Mouse (Mus musculus): ENCODE measurements around the gene Csnk2b. TPM values are rescaled to one million over a fixed set of nuclear protein-coding genes. Genes with fewer than 3 reads are reported as not detected.

Gene Csnk2b
- polyA plus RNA-seq, 1 experiment from 2014 or later = 246 TPM

DNA sequence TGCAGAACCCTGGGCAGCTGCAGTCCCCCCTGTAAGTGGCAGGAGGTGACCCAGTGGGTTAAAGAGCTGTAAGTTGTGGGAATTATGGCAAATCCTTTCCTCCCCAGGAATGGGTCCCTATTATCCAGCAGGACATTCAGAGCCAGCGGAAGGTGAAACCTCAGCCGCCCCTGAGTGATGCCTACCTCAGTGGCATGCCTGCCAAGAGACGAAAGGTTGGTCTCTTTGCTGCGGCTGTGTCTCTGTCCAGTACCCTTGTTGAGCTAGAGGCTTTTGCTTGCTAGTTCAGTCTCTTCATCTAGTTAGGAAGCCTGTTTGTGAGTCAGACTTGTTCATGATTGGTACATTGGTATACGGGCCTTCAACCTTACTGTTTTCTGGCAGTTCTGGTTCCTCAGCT, 24.3 kb upstream of the Csnk2b start:
- no peak overlapping the region for H3K4me2 ChIP-seq
- 85% methylated on average over 5 of the region's 5 CpGs for WGBS
- H3K4me1 ChIP-seq (replicated peaks; ENCODE audit: control insufficient read depth, insufficient read depth, low read length) = no peaks in the 10 kb centered on the region
- H3K27me3 ChIP-seq (replicated peaks; ENCODE audit: control insufficient read depth, insufficient read depth, low read length) = no peaks in the 10 kb centered on the region
- no peak overlapping the region for H3K27ac ChIP-seq (ENCODE audit: low read depth, low read length)
- DNase-seq (ENCODE audit: low spot score) = no peak
- no peak overlapping the region for H3K9ac ChIP-seq (ENCODE audit: low read depth, low read length)
- no peak overlapping the region for H3K4me3 ChIP-seq (ENCODE audit: low read depth, low read length)
- no peak for ATAC-seq (replicated peaks; ENCODE audit: low FRiP score)
- peaks cover 83% of the 10 kb centered on the region for H3K36me3 ChIP-seq (ENCODE audit: control insufficient read depth, insufficient read depth, low read length)
- H3K9me3 ChIP-seq (ENCODE audit: control insufficient read depth, low read length) = no peaks in the 10 kb centered on the region; the same call in 1 of the 2 replicates

DNA sequence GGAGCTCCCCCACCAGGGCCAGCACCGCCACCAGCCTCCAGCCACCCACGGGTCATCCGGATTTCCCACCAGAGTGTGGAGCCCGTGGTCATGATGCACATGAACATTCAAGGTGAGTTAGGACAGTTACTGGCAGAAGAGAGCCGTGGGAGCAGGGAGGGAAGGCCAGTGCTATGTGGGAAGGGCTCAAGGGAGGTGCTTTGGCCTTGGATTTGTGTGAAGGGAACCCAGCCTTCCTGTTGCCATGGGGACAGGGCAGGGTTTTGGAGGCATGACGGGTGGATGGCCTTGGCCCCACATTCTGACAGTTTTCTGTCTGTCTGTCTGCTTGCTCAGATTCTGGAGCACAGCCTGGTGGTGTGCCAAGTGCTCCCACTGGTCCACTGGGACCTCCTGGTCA, 20.1 kb upstream of the Csnk2b start:
- 92% methylated on average over 6 of the region's 6 CpGs for WGBS
- Histone ChIP-seq H3K4me1 (replicated peaks; ENCODE audit: control insufficient read depth, insufficient read depth, low read length) (peaks cover 9% of the 10 kb centered on the region), H3K9ac (ENCODE audit: low read depth, low read length) (no peak overlapping the region), H3K27ac (ENCODE audit: low read depth, low read length) (no peak overlapping the region), H3K36me3 (ENCODE audit: control insufficient read depth, insufficient read depth, low read length) (peaks cover 82% of the 10 kb centered on the region), H3K27me3 (replicated peaks; ENCODE audit: control insufficient read depth, insufficient read depth, low read length) (no peaks in the 10 kb centered on the region), H3K9me3 (ENCODE audit: control insufficient read depth, low read length) (no peaks in the 10 kb centered on the region; the same call in 1 of the 2 replicates), H3K4me3 (ENCODE audit: low read depth, low read length) (no peak overlapping the region), H3K4me2 (no peak overlapping the region)
- DNase-seq (ENCODE audit: low spot score) = no peak
- ATAC-seq (replicated peaks; ENCODE audit: low FRiP score) = no peak

DNA sequence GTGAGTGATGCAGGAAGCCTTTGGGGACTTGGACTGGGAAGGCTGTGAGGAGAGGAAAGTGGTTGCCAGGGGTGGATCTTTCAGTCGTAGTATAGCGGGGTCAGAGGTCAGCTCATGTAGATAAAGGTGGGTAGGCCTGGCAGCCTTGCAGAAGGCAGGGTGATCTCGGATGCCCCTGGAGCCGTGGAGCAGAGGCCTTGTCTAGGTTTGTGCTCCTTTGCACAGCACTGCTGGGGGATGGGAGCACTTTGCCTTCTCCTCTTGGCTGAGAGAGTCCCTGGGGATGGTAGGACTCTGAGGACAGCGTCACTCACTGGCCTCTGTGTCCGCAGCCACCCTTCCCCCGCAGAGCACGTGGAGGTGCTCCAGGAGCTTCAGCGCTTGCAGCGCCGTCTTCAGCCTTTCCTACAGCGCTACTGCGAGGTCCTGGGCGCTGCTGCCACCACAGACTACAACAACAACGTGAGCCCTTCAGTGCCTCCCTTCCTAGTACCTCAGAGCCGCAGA, 18.7 kb upstream of the Csnk2b start:
- no peak overlapping the region for H3K4me2 ChIP-seq
- WGBS = 77% methylated on average over 16 of the region's 16 CpGs
- DNase-seq (ENCODE audit: low spot score) (no peak), ATAC-seq (replicated peaks; ENCODE audit: low FRiP score) (no peak)
- peaks cover 69% of the 10 kb centered on the region for H3K36me3 ChIP-seq (ENCODE audit: control insufficient read depth, insufficient read depth, low read length)
- peaks cover 18% of the 10 kb centered on the region for H3K4me1 ChIP-seq (replicated peaks; ENCODE audit: control insufficient read depth, insufficient read depth, low read length)
- no peaks in the 10 kb centered on the region; the same call in 1 of the 2 replicates for H3K9me3 ChIP-seq (ENCODE audit: control insufficient read depth, low read length)
- no peak overlapping the region for H3K9ac ChIP-seq (ENCODE audit: low read depth, low read length)
- no peak overlapping the region for H3K4me3 ChIP-seq (ENCODE audit: low read depth, low read length)
- H3K27ac ChIP-seq (ENCODE audit: low read depth, low read length) = no peak overlapping the region
- no peaks in the 10 kb centered on the region for H3K27me3 ChIP-seq (replicated peaks; ENCODE audit: control insufficient read depth, insufficient read depth, low read length)

DNA sequence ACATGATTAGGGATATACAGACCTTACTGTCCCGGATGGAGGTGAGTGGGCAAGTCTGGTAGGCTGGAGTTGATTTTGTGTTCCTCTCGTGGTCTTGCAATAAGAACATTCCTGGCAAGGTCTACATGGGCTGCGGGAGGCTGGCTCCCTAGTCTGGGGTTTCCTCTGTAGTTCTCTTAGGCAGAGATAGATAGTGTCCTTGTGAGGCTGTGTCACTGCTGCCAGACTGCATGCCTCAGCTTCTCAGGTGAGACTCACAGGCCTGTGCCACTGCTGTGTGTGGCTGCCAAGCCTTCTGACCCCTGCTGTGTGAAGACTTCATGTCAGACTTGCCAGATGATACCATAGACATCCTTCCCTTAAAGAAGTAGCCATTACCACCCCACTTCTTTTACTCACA, 17.4 kb upstream of the Csnk2b start:
- H3K9me3 ChIP-seq (ENCODE audit: control insufficient read depth, low read length) = no peaks in the 10 kb centered on the region; the same call in 1 of the 2 replicates
- no peak overlapping the region for H3K27ac ChIP-seq (ENCODE audit: low read depth, low read length)
- H3K4me3 ChIP-seq (ENCODE audit: low read depth, low read length) = no peak overlapping the region
- H3K4me2 ChIP-seq = no peak overlapping the region
- 90% methylated on average over 3 of the region's 3 CpGs for WGBS
- ATAC-seq (replicated peaks; ENCODE audit: low FRiP score) = no peak
- DNase-seq (ENCODE audit: low spot score) = no peak
- H3K9ac ChIP-seq (ENCODE audit: low read depth, low read length) = no peak overlapping the region
- peaks cover 58% of the 10 kb centered on the region for H3K36me3 ChIP-seq (ENCODE audit: control insufficient read depth, insufficient read depth, low read length)
- no peaks in the 10 kb centered on the region for H3K27me3 ChIP-seq (replicated peaks; ENCODE audit: control insufficient read depth, insufficient read depth, low read length)
- peaks cover 18% of the 10 kb centered on the region for H3K4me1 ChIP-seq (replicated peaks; ENCODE audit: control insufficient read depth, insufficient read depth, low read length)

DNA sequence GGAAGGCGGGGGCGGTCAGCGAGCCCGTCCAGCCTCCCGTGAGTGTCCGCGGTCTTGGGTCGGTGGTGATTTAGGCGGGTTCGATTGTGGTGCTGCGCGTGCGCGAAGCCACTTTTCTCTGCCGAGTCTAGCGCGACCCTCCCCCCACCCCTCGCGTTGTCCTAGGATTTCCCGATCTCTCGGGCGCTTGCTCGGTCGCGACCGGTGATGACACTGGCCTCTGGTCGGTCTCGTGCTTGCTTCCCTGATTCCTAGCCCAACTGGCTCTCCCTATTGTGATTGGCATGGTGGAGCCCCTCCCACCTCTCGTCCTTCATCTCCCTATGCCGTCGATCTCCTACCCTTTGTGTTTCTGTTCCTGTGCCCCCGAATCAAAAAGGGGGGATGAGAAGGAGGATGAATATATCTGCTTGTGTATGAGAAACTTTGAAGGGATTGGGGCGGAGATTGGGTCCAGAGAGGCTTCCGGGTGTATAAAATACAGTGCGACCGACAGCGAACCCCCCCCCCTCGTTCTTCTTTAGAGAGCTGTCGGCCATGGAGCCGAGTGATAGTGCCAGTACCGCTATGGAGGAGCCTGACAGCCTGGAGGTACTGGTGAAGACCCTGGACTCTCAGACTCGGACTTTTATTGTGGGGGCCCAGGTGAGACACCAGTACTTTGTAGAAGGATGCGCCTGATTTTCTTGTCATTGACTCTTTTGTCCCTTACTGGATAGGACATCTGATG, 13.9 kb upstream of the Csnk2b start:
- Histone ChIP-seq H3K4me1 (replicated peaks; ENCODE audit: control insufficient read depth, insufficient read depth, low read length) (peaks cover 18% of the 10 kb centered on the region), H3K36me3 (ENCODE audit: control insufficient read depth, insufficient read depth, low read length) (peaks cover 23% of the 10 kb centered on the region), H3K9ac (ENCODE audit: low read depth, low read length) (peak overlapping the region; percentile 84), H3K4me2 (peak overlapping the region; percentile 97), H3K27me3 (replicated peaks; ENCODE audit: control insufficient read depth, insufficient read depth, low read length) (no peaks in the 10 kb centered on the region), H3K4me3 (ENCODE audit: low read depth, low read length) (peak overlapping the region; percentile 90), H3K9me3 (ENCODE audit: control insufficient read depth, low read length) (no peaks in the 10 kb centered on the region), H3K27ac (ENCODE audit: low read depth, low read length) (peak overlapping the region; percentile 92)
- under 1% methylated on average over 39 of the region's 43 CpGs for WGBS
- ATAC-seq (replicated peaks; ENCODE audit: low FRiP score) = peak; percentile 53
- DNase-seq (ENCODE audit: low spot score) = no peak

DNA sequence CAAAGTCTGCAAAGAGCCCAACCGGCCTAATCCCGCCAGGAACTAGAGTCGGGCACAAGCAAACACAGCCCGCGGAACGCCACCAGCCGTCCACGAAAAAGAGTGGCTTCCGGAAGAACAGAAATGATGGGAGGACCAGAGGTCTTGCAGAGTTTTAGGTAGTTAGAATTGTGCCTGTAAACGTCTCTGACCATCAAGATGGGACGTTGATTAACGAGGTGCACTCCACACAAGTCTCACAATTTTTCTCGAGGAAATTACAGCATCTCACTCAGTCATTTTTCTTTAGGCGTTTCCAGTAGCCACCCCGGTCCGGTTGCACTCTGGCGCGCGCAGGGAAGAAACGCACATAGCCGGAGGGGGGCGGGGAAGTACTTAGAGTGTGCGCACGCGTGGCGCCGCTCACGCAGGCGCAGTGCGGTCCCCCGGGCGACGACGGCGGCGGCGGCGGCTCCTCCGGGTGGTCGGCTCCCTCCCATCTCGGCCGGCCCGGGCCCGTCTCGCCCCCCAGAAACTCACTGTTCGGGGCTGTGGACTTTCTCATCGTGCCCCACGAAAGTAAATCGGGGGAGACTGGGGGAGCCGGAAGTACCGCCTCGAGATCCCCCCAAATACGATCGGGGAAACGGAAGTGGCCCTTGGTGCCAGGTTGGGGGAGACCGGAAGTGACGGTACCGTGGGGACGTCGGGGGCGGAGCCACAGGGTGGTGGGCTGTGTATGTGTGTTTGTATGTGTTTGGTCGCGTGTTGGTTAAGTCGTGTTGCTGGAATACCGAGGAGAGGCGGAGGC, 13.1 kb upstream of the Csnk2b start, which contains the start of gene Bag6:
TSS of gene Bag6 (plus strand) at position 378 of the 790 bp plus-strand sequence.
- Histone ChIP-seq H3K4me1 (replicated peaks; ENCODE audit: control insufficient read depth, insufficient read depth, low read length) (peaks cover 18% of the 10 kb centered on the region), H3K27me3 (replicated peaks; ENCODE audit: control insufficient read depth, insufficient read depth, low read length) (no peaks in the 10 kb centered on the region), H3K27ac (ENCODE audit: low read depth, low read length) (peak within 1 kb of the TSS; percentile 92), H3K4me2 (peak within 1 kb of the TSS; percentile 97), H3K9me3 (ENCODE audit: control insufficient read depth, low read length) (no peaks in the 10 kb centered on the region), H3K9ac (ENCODE audit: low read depth, low read length) (peak within 1 kb of the TSS; percentile 84), H3K4me3 (ENCODE audit: low read depth, low read length) (peak within 1 kb of the TSS; percentile 90), H3K36me3 (ENCODE audit: control insufficient read depth, insufficient read depth, low read length) (peaks cover 19% of the 10 kb centered on the region)
- DNase-seq (ENCODE audit: low spot score) (peak; percentile 96), ATAC-seq (replicated peaks; ENCODE audit: low FRiP score) (peak; percentile 89)
- WGBS = under 1% methylated on average over 66 of the region's 66 CpGs

DNA sequence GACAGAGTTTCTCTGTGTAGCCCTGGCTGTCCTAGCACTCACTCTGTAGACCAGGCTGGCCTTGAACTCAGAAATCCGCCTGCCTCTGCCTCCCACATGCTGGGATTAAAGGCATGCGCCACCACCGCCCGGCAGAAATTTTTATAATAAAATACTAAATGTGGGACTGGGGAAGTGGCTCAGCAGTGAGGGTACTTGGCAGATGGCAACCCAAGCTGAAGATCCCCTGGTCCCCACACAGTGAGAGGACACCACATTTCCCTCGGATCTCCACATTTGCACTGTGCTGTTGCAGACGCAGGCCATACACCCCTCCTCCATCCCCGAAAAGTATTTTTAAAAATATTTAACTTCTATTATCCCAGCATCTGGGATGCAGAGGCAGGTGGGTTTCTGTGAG, 11.7 kb upstream of the Csnk2b start:
- DNase-seq (ENCODE audit: low spot score) (no peak), ATAC-seq (replicated peaks; ENCODE audit: low FRiP score) (no peak)
- 0 out of 2 replicates have a peak overlapping the region, but pooled peaks have one; percentile 10 for H3K9ac ChIP-seq (ENCODE audit: low read depth, low read length)
- peaks cover 5% of the 10 kb centered on the region for H3K36me3 ChIP-seq (ENCODE audit: control insufficient read depth, insufficient read depth, low read length)
- H3K4me1 ChIP-seq (replicated peaks; ENCODE audit: control insufficient read depth, insufficient read depth, low read length) = peaks cover 18% of the 10 kb centered on the region
- no peaks in the 10 kb centered on the region for H3K27me3 ChIP-seq (replicated peaks; ENCODE audit: control insufficient read depth, insufficient read depth, low read length)
- H3K4me3 ChIP-seq (ENCODE audit: low read depth, low read length) = no peak overlapping the region
- 92% methylated on average over 7 of the region's 7 CpGs for WGBS
- no peak overlapping the region for H3K27ac ChIP-seq (ENCODE audit: low read depth, low read length)
- H3K4me2 ChIP-seq = no peak overlapping the region
- H3K9me3 ChIP-seq (ENCODE audit: control insufficient read depth, low read length) = no peaks in the 10 kb centered on the region

DNA sequence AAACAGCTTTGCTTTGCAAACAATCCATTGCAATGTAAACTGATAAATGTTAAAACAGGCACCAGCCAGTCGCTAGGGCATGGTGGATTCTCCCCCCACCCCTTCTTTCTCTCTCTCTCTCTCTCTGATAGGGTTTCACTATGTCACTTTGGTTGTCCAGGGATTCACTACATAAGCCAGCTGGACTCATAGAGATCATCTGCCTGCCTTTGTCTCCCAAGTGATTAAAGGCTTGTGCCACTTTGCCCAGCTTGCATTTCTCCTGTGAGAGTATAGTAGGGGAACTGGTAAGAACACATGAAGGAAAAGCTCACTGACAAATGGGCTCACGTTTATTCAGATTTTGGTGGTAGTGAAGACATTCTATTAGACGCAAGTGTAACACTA, 10.3 kb upstream of the Csnk2b start:
- peaks cover 17% of the 10 kb centered on the region for H3K4me1 ChIP-seq (replicated peaks; ENCODE audit: control insufficient read depth, insufficient read depth, low read length)
- H3K27ac ChIP-seq (ENCODE audit: low read depth, low read length) = peak overlapping the region; percentile 61; the same call in 1 of the 2 replicates
- no peak overlapping the region for H3K4me3 ChIP-seq (ENCODE audit: low read depth, low read length)
- no peaks in the 10 kb centered on the region for H3K27me3 ChIP-seq (replicated peaks; ENCODE audit: control insufficient read depth, insufficient read depth, low read length)
- H3K36me3 ChIP-seq (ENCODE audit: control insufficient read depth, insufficient read depth, low read length) = peaks cover 6% of the 10 kb centered on the region; the same call in 1 of the 2 replicates
- WGBS = 73% methylated on average over 3 of the region's 3 CpGs
- no peaks in the 10 kb centered on the region for H3K9me3 ChIP-seq (ENCODE audit: control insufficient read depth, low read length)
- no peak overlapping the region for H3K4me2 ChIP-seq
- no peak overlapping the region for H3K9ac ChIP-seq (ENCODE audit: low read depth, low read length)
- ATAC-seq (replicated peaks; ENCODE audit: low FRiP score) (no peak), DNase-seq (ENCODE audit: low spot score) (no peak)
